Mouse (Mus musculus) CH12.LX (cell line): Measurements from ENCODE around the gene Olfr508.
"Not testable (repeated sequence)": the region's sequence is repeated elsewhere in the genome, so short reads cannot be mapped to it uniquely, and the experiment has no call there.

ENCODE experiments used
- CTCF ChIP-seq, 2 experiments: IDR thresholded peaks in 1 of 2; conservative IDR thresholded peaks in 1 of 2; 2 replicates each; pipeline ENCODE4 v1.5.1; 2011 to 2012; ENCODE audit warnings: low read depth in 2 of 2, low read length in 2 of 2, improper control_type of control experiment in 1 of 2, inconsistent platforms in 1 of 2, mild to moderate bottlenecking in 1 of 2, moderate library complexity in 1 of 2
- MEF2A ChIP-seq: IDR thresholded peaks from 2 replicates; pipeline ENCODE4 v1.6.1; 2014; ENCODE audit warnings: low read depth, mild to moderate bottlenecking, inconsistent platforms, low read length, improper control_type of control experiment, borderline replicate concordance
- POLR2A ChIP-seq: IDR thresholded peaks from 2 replicates; pipeline ENCODE4 v1.6.1; 2011; ENCODE audit warnings: low read depth, mild to moderate bottlenecking, improper control_type of control experiment, low read length
- RCOR1 ChIP-seq: conservative IDR thresholded peaks from 2 replicates; pipeline ENCODE4 v1.6.1; 2012; ENCODE audit warnings: low read depth, mild to moderate bottlenecking, inconsistent platforms, low read length, improper control_type of control experiment
- TCF12 ChIP-seq: IDR thresholded peaks from 2 replicates; pipeline ENCODE4 v1.6.1; 2014; ENCODE audit warnings: low read depth, mild to moderate bottlenecking, inconsistent platforms, low read length, improper control_type of control experiment
- ZC3H11A ChIP-seq: IDR thresholded peaks from 2 replicates; pipeline ENCODE4 v1.6.1; 2012; ENCODE audit warnings: low read depth, mild to moderate bottlenecking, inconsistent platforms, low read length, improper control_type of control experiment
- ZNF384 ChIP-seq: IDR thresholded peaks from 2 replicates; pipeline ENCODE4 v1.6.1; 2012; ENCODE audit warnings: low read depth, low read length, improper control_type of control experiment, inconsistent platforms

DNA sequence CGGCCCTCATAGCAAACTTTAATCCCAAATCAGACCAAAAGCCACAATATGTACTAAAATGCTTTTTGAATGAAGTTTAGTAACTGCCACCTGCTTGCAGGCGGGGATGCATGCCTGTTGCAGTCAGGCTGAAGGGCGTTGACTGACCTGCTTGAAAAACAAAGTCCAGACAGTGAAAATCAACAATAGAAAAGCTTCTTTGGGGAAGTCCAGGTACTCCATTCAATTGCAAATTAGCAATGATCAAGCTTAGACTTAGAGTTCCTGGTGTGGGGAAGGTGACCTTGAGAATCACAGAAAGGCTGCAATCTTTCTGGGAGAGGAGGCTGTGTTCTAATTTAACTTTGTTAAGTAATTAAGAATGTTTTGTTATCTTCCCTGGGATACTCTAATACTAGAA is 27.9 kb upstream of the Olfr508 start:
- TF ChIP-seq RCOR1; CTCF (conservative IDR thresholded peaks at IDR 0.05 in 1 of 2, IDR thresholded peaks at IDR 0.05 in 1 of 2; ENCODE audit: low read depth in 2 of 2, low read length in 2 of 2); POLR2A; ZC3H11A; MEF2A; ZNF384; TCF12: not testable (repeated sequence)
